Mouse (Mus musculus) right cerebral cortex, adult 18-20 months (tissue): ENCODE measurements at regions not wholly inside any gene's neighbourhood (a gene's known extent, or its start where the extent isn't known, plus 50 kb on each side); places are given as distances from the start of the nearest gene placed in this dataset.

Source experiments
- DNase-seq: peaks from one replicate; pipeline ENCODE4 v3.0.0; 2022; ENCODE audit warnings: mixed read lengths

DNA sequence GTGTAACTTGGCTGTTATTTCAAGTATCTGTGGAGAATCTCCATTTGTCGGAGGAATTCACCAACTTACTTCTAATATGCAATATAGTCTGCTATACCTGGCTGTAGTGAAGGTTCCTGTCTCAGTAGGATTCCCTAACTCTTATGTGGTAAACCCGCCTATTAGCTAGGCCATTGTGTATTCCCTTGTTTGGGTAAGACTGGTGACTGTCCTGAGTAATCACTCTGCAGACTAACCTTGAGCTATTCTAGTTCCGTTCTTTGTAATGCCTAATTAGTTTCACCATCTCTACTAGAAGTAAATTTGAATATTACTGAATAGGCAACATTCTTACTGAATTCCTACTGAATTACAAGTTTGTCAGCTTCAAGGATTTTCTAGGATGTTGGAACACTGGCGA, 1380.8 kb upstream of the 1700008P02Rik start:
- no peak for DNase-seq

DNA sequence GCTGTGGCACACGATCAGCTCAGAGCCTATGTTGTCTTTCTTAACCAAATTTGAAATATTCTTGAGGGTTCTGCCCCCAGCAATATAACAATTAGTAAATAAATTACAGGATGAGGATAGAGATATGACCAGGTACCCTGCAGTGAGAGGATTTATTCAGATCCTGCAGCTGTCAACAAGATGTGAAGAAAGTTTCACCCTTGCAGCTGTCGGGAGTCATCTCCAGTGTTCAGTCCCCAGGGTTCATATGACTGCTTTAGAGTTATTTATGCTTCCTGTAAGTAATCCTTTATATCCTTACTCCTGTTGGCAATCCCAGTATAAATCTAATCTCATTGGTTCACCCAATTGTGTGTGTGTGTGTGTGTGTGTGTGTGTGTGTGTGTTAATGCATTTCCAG, 1372.1 kb upstream of the 1700008P02Rik start:
- DNase-seq, result no peak

DNA sequence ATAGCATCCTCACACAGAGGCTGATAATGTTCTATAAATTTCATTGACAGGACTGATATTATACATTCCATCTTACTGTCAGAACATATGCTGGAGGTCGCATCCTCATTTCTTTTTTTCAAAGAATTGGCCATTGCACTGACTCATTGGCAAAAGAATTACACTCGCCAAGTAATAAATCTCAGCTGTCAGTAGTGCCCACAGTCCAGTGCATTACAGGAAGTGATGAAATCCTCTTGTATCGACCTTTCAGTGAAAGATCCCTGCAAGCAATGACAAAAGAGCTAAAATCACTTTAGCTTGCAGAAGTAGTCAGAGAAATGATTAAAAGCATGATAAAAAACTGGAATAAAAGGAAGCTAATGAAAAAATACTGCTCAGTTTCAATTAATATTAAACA, 1353.0 kb upstream of the 1700008P02Rik start:
- no peak for DNase-seq

DNA sequence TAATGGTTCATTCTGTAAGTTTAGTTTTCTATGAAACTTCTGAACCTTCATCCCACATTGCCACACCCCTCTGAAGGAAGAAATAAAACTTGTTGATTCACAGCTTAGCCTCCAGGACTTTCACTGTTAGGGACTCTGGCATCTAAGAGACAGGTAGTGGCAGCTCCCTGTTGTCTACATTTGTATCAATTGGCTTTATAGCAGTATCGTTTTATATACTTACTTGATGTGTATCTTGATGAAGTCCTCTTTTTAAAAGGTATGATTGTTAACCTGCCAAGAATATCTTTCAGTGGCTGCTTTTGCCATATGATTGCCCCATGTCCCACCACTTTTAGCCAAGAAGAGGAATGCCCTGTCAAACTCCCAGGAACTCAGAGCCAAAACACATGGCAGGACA, 1333.7 kb upstream of the 1700008P02Rik start:
- no peak for DNase-seq

DNA sequence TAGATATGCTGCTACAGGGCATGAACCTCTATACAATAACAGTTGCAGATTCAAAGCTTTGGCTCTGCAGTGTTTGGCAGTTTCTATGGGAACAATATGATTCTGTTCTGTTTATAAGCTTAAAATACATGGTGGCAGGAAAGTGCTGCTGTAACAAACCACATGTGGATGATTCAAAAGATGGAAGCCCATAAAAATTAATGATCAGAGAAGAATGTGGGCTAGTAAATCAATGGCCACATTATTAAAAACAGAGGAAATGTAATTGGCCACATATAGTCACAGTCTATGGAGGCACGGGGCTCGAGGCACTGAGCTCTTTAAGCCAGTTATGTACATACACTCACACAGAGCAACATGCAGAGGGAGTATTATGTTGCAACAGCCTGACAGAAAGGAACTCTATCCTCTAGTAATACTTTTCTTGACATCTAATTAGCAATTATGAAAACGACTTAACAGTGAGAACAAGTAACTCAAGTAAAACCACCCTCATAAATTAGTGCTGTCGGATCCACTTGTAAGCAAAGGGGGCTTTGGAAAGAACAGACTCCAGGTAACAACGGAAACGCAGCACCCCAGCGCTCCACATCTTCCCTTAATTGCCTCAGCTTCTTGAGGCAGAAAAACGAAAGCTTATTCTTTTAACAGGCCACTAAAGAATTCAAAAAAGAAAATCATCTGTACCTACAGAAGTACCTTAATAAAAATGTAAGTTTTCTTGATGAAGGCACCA, 1323.6 kb upstream of the 1700008P02Rik start:
- DNase-seq, result no peak
